Mouse (Mus musculus): ENCODE results near the gene Atg4b. TPM values are rescaled to one million over a fixed set of nuclear protein-coding genes. Genes with fewer than 3 reads are reported as not detected.

The Atg4b gene
- 10 to 100 TPM; 48.0 to 51.4 TPM for total RNA-seq (2021)

- no peak for DNase-seq
These were observed at the start of gene Atg4b for GRCm38 (mm10) chr1:93751290-93751689. Gene Atg4b, plus strand, starts transcription at chr1:93751500.

- no peak for DNase-seq
These were observed 49.2 kb upstream of the Atg4b start for GRCm38 (mm10) chr1:93702106-93702505.

- no peak for DNase-seq
These were observed 47.7 kb upstream of the Atg4b start for GRCm38 (mm10) chr1:93703472-93704048.

- no peak for DNase-seq
These were observed 47.0 kb upstream of the Atg4b start for GRCm38 (mm10) chr1:93704341-93704740.

GRCm38 (mm10) chr1:93705389-93705788 lies 45.9 kb upstream of the Atg4b start:
- no peak for DNase-seq

GRCm38 (mm10) chr1:93716166-93716565 lies 35.1 kb upstream of the Atg4b start:
- DNase-seq, result no peak

- DNase-seq, result no peak
These were observed 29.7 kb upstream of the Atg4b start for GRCm38 (mm10) chr1:93721557-93721956.

- DNase-seq, result no peak
These were observed 26.7 kb upstream of the Atg4b start for GRCm38 (mm10) chr1:93724623-93725022.

GRCm38 (mm10) chr1:93725665-93726064 lies 25.6 kb upstream of the Atg4b start:
- no peak for DNase-seq

- no peak for DNase-seq
These were observed 25.2 kb upstream of the Atg4b start for GRCm38 (mm10) chr1:93726116-93726515.

- peak; percentile 83 for DNase-seq
These were observed 24.3 kb upstream of the Atg4b start for GRCm38 (mm10) chr1:93726974-93727373.

GRCm38 (mm10) chr1:93731103-93731502 lies 20.2 kb upstream of the Atg4b start:
- no peak for DNase-seq

- DNase-seq, result no peak
These were observed 19.4 kb upstream of the Atg4b start for GRCm38 (mm10) chr1:93731880-93732281.

- no peak for DNase-seq
These were observed 15.4 kb upstream of the Atg4b start for GRCm38 (mm10) chr1:93735859-93736258.

GRCm38 (mm10) chr1:93737711-93738110 lies 13.6 kb upstream of the Atg4b start:
- no peak for DNase-seq

- DNase-seq, result no peak
These were observed 10.6 kb upstream of the Atg4b start for GRCm38 (mm10) chr1:93740671-93741070.

GRCm38 (mm10) chr1:93741987-93742386 lies 9.3 kb upstream of the Atg4b start:
- DNase-seq, result no peak

GRCm38 (mm10) chr1:93742910-93743309 lies 8.4 kb upstream of the Atg4b start:
- no peak for DNase-seq

- no peak for DNase-seq
These were observed 5.1 kb upstream of the Atg4b start for GRCm38 (mm10) chr1:93746179-93746578.

GRCm38 (mm10) chr1:93748539-93748938 lies 2.8 kb upstream of the Atg4b start:
- no peak for DNase-seq

- no peak for DNase-seq
These were observed 2.7 kb downstream of the Atg4b start for GRCm38 (mm10) chr1:93753911-93754572.

- DNase-seq, result peak; percentile 94
These were observed 3.4 kb downstream of the Atg4b start, which contains the start of gene Thap4 for GRCm38 (mm10) chr1:93754573-93755290. Gene Thap4, minus strand, starts transcription at chr1:93754864.

- no peak for DNase-seq
These were observed 4.0 kb downstream of the Atg4b start for GRCm38 (mm10) chr1:93755291-93755610.

GRCm38 (mm10) chr1:93755618-93756017 lies 4.3 kb downstream of the Atg4b start:
- no peak for DNase-seq

All from heart, postnatal 4 days (tissue).